Mouse (Mus musculus) spleen, adult 2 months (tissue): ENCODE measurements around the gene Cep135.

Experiments used
- CTCF ChIP-seq: fragments of 200-500 bp; IDR thresholded peaks from 2 replicates; pipeline ENCODE4 v1.5.1; 2011; ENCODE audit warnings: mild to moderate bottlenecking, inconsistent platforms; ENCODE audit not compliant: insufficient read depth, insufficient read length, insufficient replicate concordance; ENCODE audit errors: extremely low read depth
- POLR2A ChIP-seq: fragments of 200-500 bp; IDR thresholded peaks from 2 replicates; pipeline ENCODE4 v1.6.1; 2011; ENCODE audit warnings: low read depth, low read length, inconsistent platforms

- TF ChIP-seq POLR2A (no peak), CTCF (no peak)
These were observed 27.8 kb downstream of the Cep135 start for GRCm38 (mm10) chr5:76616196-76616747.
